Mouse (Mus musculus) liver, embryonic 11.5 days (tissue): ENCODE results near the gene Clpp. TPM values are rescaled to one million over a fixed set of nuclear protein-coding genes. Genes with fewer than 3 reads are reported as not detected.

Experiments
- ATAC-seq: fragments of 200-750 bp; cut with Nextera tagmentation; replicated peaks from 2 replicates; pipeline ENCODE4 v1.8.0; 2017; ENCODE audit warnings: moderate number of reproducible peaks, mild to moderate bottlenecking, moderate TSS enrichment, moderate library complexity; ENCODE audit not compliant: low FRiP score
- DNase-seq: peaks from one replicate; pipeline ENCODE4 v3.0.0-alpha.2; 2017; ENCODE audit warnings: low spot score
- H3K27ac ChIP-seq: fragments of 300-500 bp; sonication (generic); 2 replicates; pipeline ENCODE4 v1.5.1; 2014; ENCODE audit warnings: mild to moderate bottlenecking, low read depth, low read length, control low read depth
- H3K27me3 ChIP-seq: fragments of 300-500 bp; sonication (generic); replicated peaks from 2 replicates; pipeline ENCODE4 v1.6.1; 2014; ENCODE audit warnings: low read length, mixed read lengths; ENCODE audit not compliant: control insufficient read depth, insufficient read depth
- H3K36me3 ChIP-seq: fragments of 300-500 bp; sonication (generic); 2 replicates; pipeline ENCODE4 v1.6.1; 2014; ENCODE audit warnings: mild to moderate bottlenecking, low read length, moderate library complexity, mixed read lengths; ENCODE audit not compliant: control insufficient read depth, insufficient read depth
- H3K4me1 ChIP-seq: fragments of 300-500 bp; sonication (generic); replicated peaks from 2 replicates; pipeline ENCODE4 v1.6.1; 2014; ENCODE audit warnings: low read length, mixed read lengths; ENCODE audit not compliant: control insufficient read depth, insufficient read depth
- H3K4me2 ChIP-seq: fragments of 300-500 bp; sonication (generic); 2 replicates; pipeline ENCODE4 v1.6.1; 2014; ENCODE audit warnings: mild to moderate bottlenecking, control low read depth, moderate library complexity
- H3K4me3 ChIP-seq: fragments of 300-500 bp; sonication (generic); 2 replicates; pipeline ENCODE4 v1.5.1; 2014; ENCODE audit warnings: low read depth, low read length, control low read depth
- H3K9ac ChIP-seq: fragments of 300-500 bp; sonication (generic); 2 replicates; pipeline ENCODE4 v1.6.1; 2014; ENCODE audit warnings: low read depth, low read length, control low read depth
- H3K9me3 ChIP-seq: fragments of 300-500 bp; sonication (generic); 2 replicates; pipeline ENCODE4 v1.6.1; 2016; ENCODE audit warnings: low read length, inconsistent platforms, mixed read lengths; ENCODE audit not compliant: control insufficient read depth
- WGBS: fragments of 180-500 bp; shearing (Covaris S2); extraction: QIAGEN DNeasy Blood & Tissue Kit; methylation state at CpG from one replicate; pipeline ENCODE4 v1.1.7; 2014; 5-methylcytosine and 5-hydroxymethylcytosine counted together
- polyA plus RNA-seq: library from polyadenylated mRNA; unstranded; fragments of >200 nt; fragmentation: Nextera tagmentation; extraction: Ambion mirVana; gene quantifications from 2 replicates; pipeline ENCODE4 v1.2.1, GENCODE M21; 2014

The Clpp gene
- polyA plus RNA-seq, 1 experiment from 2014 or later, result 181 TPM

GRCm38 (mm10) chr17:57007137-57007905, 17.2 kb downstream of the Clpp start:
- H3K4me1 ChIP-seq, result peaks cover 21% of the 10 kb centered on the region
- no peak overlapping the region for H3K4me3 ChIP-seq
- DNase-seq, result no peak
- 0 out of 2 replicates have a peak, but pooled peaks have one; percentile 11 for ATAC-seq
- no peak overlapping the region for H3K27ac ChIP-seq
- WGBS, result 91% methylated on average over 13 of the region's 13 CpGs
- H3K36me3 ChIP-seq, result peaks cover 52% of the 10 kb centered on the region
- no peaks in the 10 kb centered on the region for H3K9me3 ChIP-seq
- no peak overlapping the region for H3K9ac ChIP-seq
- no peak overlapping the region for H3K4me2 ChIP-seq
- no peaks in the 10 kb centered on the region for H3K27me3 ChIP-seq

GRCm38 (mm10) chr17:57010911-57011235, 20.8 kb downstream of the Clpp start:
- H3K4me1 ChIP-seq, result peaks cover 10% of the 10 kb centered on the region
- H3K9me3 ChIP-seq, result no peaks in the 10 kb centered on the region
- peak overlapping the region; percentile 90 for H3K4me2 ChIP-seq
- no peaks in the 10 kb centered on the region for H3K27me3 ChIP-seq
- H3K4me3 ChIP-seq, result peak overlapping the region; percentile 72
- WGBS, result under 1% methylated on average over 19 of the region's 19 CpGs
- H3K36me3 ChIP-seq, result peaks cover 22% of the 10 kb centered on the region; the same call in 1 of the 2 replicates
- DNase-seq (no peak), ATAC-seq (peak; percentile 51)
- peak overlapping the region; percentile 84 for H3K9ac ChIP-seq
- peak overlapping the region; percentile 83 for H3K27ac ChIP-seq

- peak within 1 kb of the TSS; percentile 90 for H3K4me2 ChIP-seq
- peak; percentile 96 for DNase-seq
- peak within 1 kb of the TSS; percentile 84 for H3K9ac ChIP-seq
- H3K36me3 ChIP-seq, result peaks cover 18% of the 10 kb centered on the region; the same call in 1 of the 2 replicates
- H3K4me1 ChIP-seq, result peaks cover 10% of the 10 kb centered on the region
- peak within 1 kb of the TSS; percentile 83 for H3K27ac ChIP-seq
- no peaks in the 10 kb centered on the region for H3K27me3 ChIP-seq
- H3K4me3 ChIP-seq, result peak within 1 kb of the TSS; percentile 72
- WGBS, result 1% methylated on average over 51 of the region's 51 CpGs
- H3K9me3 ChIP-seq, result no peaks in the 10 kb centered on the region
- ATAC-seq, result peak; percentile 85
Observed at GRCm38 (mm10) chr17:57011236-57012141, 21.4 kb downstream of the Clpp start, which contains the start of the genes Gtf2f1 and Gm17949. Gene Gtf2f1 (minus strand): TSS chr17:57011288. Gene Gm17949 (plus strand): TSS chr17:57011469.

- Histone ChIP-seq H3K27ac (peak overlapping the region; percentile 83), H3K4me2 (peak overlapping the region; percentile 90), H3K27me3 (no peaks in the 10 kb centered on the region), H3K36me3 (peaks cover 10% of the 10 kb centered on the region; the same call in 1 of the 2 replicates), H3K4me3 (peak overlapping the region; percentile 72), H3K9me3 (no peaks in the 10 kb centered on the region), H3K9ac (peak overlapping the region; percentile 82), H3K4me1 (peaks cover 10% of the 10 kb centered on the region)
- WGBS, result 73% methylated on average over 13 of the region's 13 CpGs
- ATAC-seq, result peak; percentile 11; the same call in 1 of the 2 replicates
- peak; percentile 44 for DNase-seq
Observed at GRCm38 (mm10) chr17:57012245-57012795, 22.2 kb downstream of the Clpp start.

GRCm38 (mm10) chr17:57019693-57020092, 29.6 kb downstream of the Clpp start:
- 43% methylated on average over 2 of the region's 2 CpGs for WGBS
- H3K9ac ChIP-seq, result no peak overlapping the region

GRCm38 (mm10) chr17:57020960-57021359, 30.9 kb downstream of the Clpp start:
- H3K9ac ChIP-seq, result no peak overlapping the region
- H3K36me3 ChIP-seq, result peaks cover 51% of the 10 kb centered on the region
- no peak overlapping the region for H3K4me2 ChIP-seq
- ATAC-seq (0 out of 2 replicates have a peak, but pooled peaks have one; percentile 44), DNase-seq (no peak)
- 67% methylated on average over 5 of the region's 5 CpGs for WGBS
- peak overlapping the region; percentile 70 for H3K27ac ChIP-seq
- peaks cover 19% of the 10 kb centered on the region for H3K4me1 ChIP-seq
- no peaks in the 10 kb centered on the region for H3K27me3 ChIP-seq
- H3K9me3 ChIP-seq, result no peaks in the 10 kb centered on the region
- no peak overlapping the region for H3K4me3 ChIP-seq

More at GRCm38 (mm10) chr17:57019693-57020092, 29.6 kb downstream of the Clpp start:
- Histone ChIP-seq H3K4me1 (peaks cover 19% of the 10 kb centered on the region), H3K4me3 (no peak overlapping the region), H3K9me3 (no peaks in the 10 kb centered on the region), H3K27me3 (no peaks in the 10 kb centered on the region), H3K36me3 (peaks cover 38% of the 10 kb centered on the region), H3K4me2 (peak overlapping the region; percentile 16), H3K27ac (peak overlapping the region; percentile 76)
- peak; percentile 82 for ATAC-seq
- DNase-seq, result no peak

- DNase-seq (no peak), ATAC-seq (no peak)
- Histone ChIP-seq H3K27ac (no peak overlapping the region), H3K4me3 (no peak overlapping the region), H3K36me3 (peaks cover 61% of the 10 kb centered on the region), H3K27me3 (no peaks in the 10 kb centered on the region), H3K9me3 (no peaks in the 10 kb centered on the region), H3K4me2 (no peak overlapping the region), H3K9ac (no peak overlapping the region), H3K4me1 (peaks cover 21% of the 10 kb centered on the region)
- 76% methylated on average over 4 of the region's 4 CpGs for WGBS
Observed at GRCm38 (mm10) chr17:57027471-57027870, 37.4 kb downstream of the Clpp start.

- WGBS, result 29% methylated on average over 8 of the region's 8 CpGs
- DNase-seq (no peak), ATAC-seq (no peak)
- H3K4me2 ChIP-seq, result peak overlapping the region; percentile 96
- peak overlapping the region; percentile 98; the same call in 1 of the 2 replicates for H3K27ac ChIP-seq
- no peaks in the 10 kb centered on the region for H3K27me3 ChIP-seq
- peaks cover 21% of the 10 kb centered on the region for H3K4me1 ChIP-seq
- H3K9me3 ChIP-seq, result no peaks in the 10 kb centered on the region
- peaks cover 39% of the 10 kb centered on the region for H3K36me3 ChIP-seq
- peak overlapping the region; percentile 99 for H3K4me3 ChIP-seq
- H3K9ac ChIP-seq, result peak overlapping the region; percentile 100
Observed at GRCm38 (mm10) chr17:57029691-57030090, 39.6 kb downstream of the Clpp start.
